Mouse (Mus musculus) spleen, postnatal 36 days (tissue): Measurements from ENCODE around the gene Sept6.
A peak's percentile ranks its signal among the peaks of the same experiment; 100 is the strongest.

Experiments used
- DNase-seq, 2 experiments: peaks; one replicate each; pipeline ENCODE4 v3.0.0; 2022; ENCODE audit warnings: low spot score in 2 of 2, mixed read lengths in 1 of 2

The Sept6 gene

GRCm38 (mm10) chrX:36864609-36865328, 126.8 kb downstream of the Sept6 start:
- no peak for DNase-seq

- DNase-seq, result peak; percentile 73 to 80
Observed at GRCm38 (mm10) chrX:36863766-36864608, 127.6 kb downstream of the Sept6 start.
